Mouse (Mus musculus) spleen, adult 2 months (tissue): ENCODE results near the gene Aip. TPM values are rescaled to one million over a fixed set of nuclear protein-coding genes. Genes with fewer than 3 reads are reported as not detected.

ENCODE experiments used
- DNase-seq, 2 experiments: peaks; one replicate each; pipeline versions ENCODE4 v3.0.0 to v3.0.0-alpha.2; 2012 to 2021; ENCODE audit warnings: low spot score in 2 of 2, low read depth in 1 of 2
- H3K27ac ChIP-seq: fragments of 200-500 bp; 2 replicates; pipeline ENCODE4 v1.5.1; 2012; ENCODE audit warnings: low read length, inconsistent platforms; ENCODE audit not compliant: insufficient read depth
- H3K27me3 ChIP-seq: fragments of 200-500 bp; 2 replicates; pipeline ENCODE4 v1.6.1; 2012; ENCODE audit warnings: mild to moderate bottlenecking, moderate library complexity, low read length, inconsistent platforms; ENCODE audit not compliant: control insufficient read depth, insufficient read depth
- H3K36me3 ChIP-seq: fragments of 200-500 bp; 2 replicates; pipeline ENCODE4 v1.6.1; 2012; ENCODE audit warnings: mild to moderate bottlenecking, low read length, inconsistent platforms; ENCODE audit not compliant: control insufficient read depth, insufficient read depth
- H3K4me1 ChIP-seq: fragments of 200-500 bp; 2 replicates; pipeline ENCODE4 v1.6.1; 2011; ENCODE audit warnings: inconsistent platforms; ENCODE audit not compliant: control insufficient read depth, insufficient read depth, insufficient read length
- H3K4me3 ChIP-seq: fragments of 200-500 bp; 2 replicates; pipeline ENCODE4 v1.5.1; 2011; ENCODE audit warnings: mild to moderate bottlenecking, inconsistent platforms; ENCODE audit not compliant: insufficient read depth, insufficient read length; ENCODE audit errors: extremely low read depth
- CTCF ChIP-seq: fragments of 200-500 bp; IDR thresholded peaks from 2 replicates; pipeline ENCODE4 v1.5.1; 2011; ENCODE audit warnings: mild to moderate bottlenecking, inconsistent platforms; ENCODE audit not compliant: insufficient read depth, insufficient read length, insufficient replicate concordance; ENCODE audit errors: extremely low read depth
- POLR2A ChIP-seq: fragments of 200-500 bp; IDR thresholded peaks from 2 replicates; pipeline ENCODE4 v1.6.1; 2011; ENCODE audit warnings: low read depth, low read length, inconsistent platforms
- WGBS: fragments of 180-500 bp; shearing (Covaris S2); methylation state at CpG from one replicate; pipeline ENCODE4 v1.1.7; 2018; 5-methylcytosine and 5-hydroxymethylcytosine counted together
- polyA plus RNA-seq: library from polyadenylated mRNA; depleted of rRNA; stranded (reverse); fragments of >200 nt; gene quantifications from 2 replicates; pipeline ENCODE4 v1.2.3, GENCODE M21; 2012; rRNA removed

The Aip gene
- 85.3 and 99.6 TPM in 2 replicates for polyA plus RNA-seq

DNA sequence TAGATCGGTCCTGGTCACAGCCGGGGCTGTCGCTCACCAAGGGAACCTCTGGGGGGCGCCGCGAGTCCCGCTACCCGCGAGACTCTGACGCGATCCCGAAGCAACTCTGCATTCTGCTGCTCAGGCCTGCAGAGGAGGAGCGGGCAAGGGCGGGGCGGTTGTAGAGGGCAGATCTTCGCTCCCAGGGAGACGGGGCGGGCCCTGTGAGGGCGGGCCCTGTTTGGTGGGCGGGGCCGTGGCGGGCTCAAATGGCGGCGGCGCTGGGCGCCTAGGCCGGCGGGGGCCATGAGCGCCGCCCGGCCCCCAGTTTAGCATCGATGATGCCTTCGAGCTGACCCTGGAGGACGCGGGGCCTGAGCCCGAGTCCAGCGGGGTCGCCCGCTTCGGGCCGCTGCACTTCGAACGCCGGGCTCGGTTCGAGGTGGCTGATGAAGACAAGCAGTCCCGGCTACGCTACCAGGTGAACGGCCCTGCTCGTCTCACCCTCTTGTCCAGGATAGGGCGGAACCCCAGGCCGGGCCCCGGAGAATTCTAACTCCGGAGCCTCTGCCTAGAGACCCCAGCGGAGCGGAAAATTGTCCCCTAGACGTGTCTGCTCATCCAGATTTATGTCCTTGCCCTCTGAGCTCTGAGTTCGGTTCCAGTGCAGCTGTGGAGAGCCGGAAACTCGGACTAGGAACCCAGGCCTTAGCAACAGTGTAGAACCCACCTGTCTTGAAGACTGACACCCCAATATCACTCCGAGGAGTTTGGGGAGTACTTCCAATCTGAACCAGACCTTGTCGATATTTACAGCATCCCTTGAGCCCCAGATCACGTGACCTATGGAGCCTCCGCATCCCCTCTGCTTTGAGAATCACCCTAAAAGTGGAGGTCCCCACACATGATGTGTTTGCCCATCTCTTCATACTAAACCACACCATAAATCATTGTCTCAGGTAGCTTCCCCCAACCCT lies at the start of gene Aip:
TSS of gene Aip (minus strand) at position 118 of the 956 bp plus-strand sequence.
- peak; percentile 89 for TF ChIP-seq POLR2A
- peak; percentile 93 for TF ChIP-seq CTCF
- peaks cover 16% of the 10 kb centered on the region for H3K36me3 ChIP-seq
- DNase-seq = peak; percentile 96 to 99
- peaks cover 23% of the 10 kb centered on the region for H3K4me1 ChIP-seq
- peak within 1 kb of the TSS; percentile 85 for H3K27ac ChIP-seq
- WGBS = 1% methylated on average over 58 of the region's 64 CpGs
- peak within 1 kb of the TSS; percentile 81 for H3K4me3 ChIP-seq
- H3K27me3 ChIP-seq = no peaks in the 10 kb centered on the region

DNA sequence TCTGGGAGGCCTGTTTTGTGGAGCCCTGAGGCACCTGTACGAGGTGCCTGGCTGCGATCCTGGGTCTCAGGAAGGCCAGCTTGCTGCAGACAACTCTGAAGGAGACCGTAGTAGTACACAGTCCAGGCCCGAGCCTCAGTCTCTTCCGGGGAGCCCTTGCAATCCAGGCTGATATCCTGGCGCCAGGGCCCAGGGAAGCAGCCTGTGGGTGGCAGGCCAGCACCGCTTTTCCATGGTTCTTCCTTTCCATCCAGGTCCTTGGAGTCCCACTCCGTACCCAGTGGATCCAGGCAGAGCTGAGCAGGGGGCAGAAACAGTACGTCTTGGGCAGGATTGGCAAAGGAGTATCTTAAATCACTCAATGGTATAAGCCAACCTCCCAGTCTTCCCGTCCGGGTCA lies 47.3 kb upstream of the Aip start:
- no peak for DNase-seq
- WGBS = 89% methylated on average over 11 of the region's 11 CpGs
- no peaks in the 10 kb centered on the region; the same call in 1 of the 2 replicates for H3K36me3 ChIP-seq
- H3K27ac ChIP-seq = no peak overlapping the region
- no peak for TF ChIP-seq CTCF
- no peak for TF ChIP-seq POLR2A
- H3K4me3 ChIP-seq = no peak overlapping the region
- H3K4me1 ChIP-seq = peaks cover 27% of the 10 kb centered on the region
- H3K27me3 ChIP-seq = no peaks in the 10 kb centered on the region

- 31% methylated on average over 13 of the region's 13 CpGs for WGBS
These were observed 46.0 kb upstream of the Aip start for GRCm38 (mm10) chr19:4171393-4172290.

GRCm38 (mm10) chr19:4170723-4171392 lies 45.2 kb upstream of the Aip start:
- no peak for DNase-seq
- WGBS = 77% methylated on average over 10 of the region's 10 CpGs
- peak overlapping the region; percentile 65 for H3K27ac ChIP-seq
- peaks cover 27% of the 10 kb centered on the region for H3K4me1 ChIP-seq
- no peaks in the 10 kb centered on the region for H3K27me3 ChIP-seq
- no peaks in the 10 kb centered on the region for H3K36me3 ChIP-seq
- H3K4me3 ChIP-seq = no peak overlapping the region
- TF ChIP-seq POLR2A = no peak
- TF ChIP-seq CTCF = no peak

More at GRCm38 (mm10) chr19:4171393-4172290, 46.0 kb upstream of the Aip start:
- H3K27ac ChIP-seq = peak overlapping the region; percentile 65
- DNase-seq = no peak
- no peak overlapping the region for H3K4me3 ChIP-seq
- no peaks in the 10 kb centered on the region; the same call in 1 of the 2 replicates for H3K36me3 ChIP-seq
- no peaks in the 10 kb centered on the region for H3K27me3 ChIP-seq
- H3K4me1 ChIP-seq = peaks cover 27% of the 10 kb centered on the region
- no peak for TF ChIP-seq CTCF
- no peak for TF ChIP-seq POLR2A

- no peak for DNase-seq
- no peaks in the 10 kb centered on the region for H3K36me3 ChIP-seq
- TF ChIP-seq CTCF = no peak
- no peak for TF ChIP-seq POLR2A
- no peaks in the 10 kb centered on the region for H3K27me3 ChIP-seq
- peak overlapping the region; percentile 91 for H3K27ac ChIP-seq
- H3K4me1 ChIP-seq = peaks cover 27% of the 10 kb centered on the region
- 7% methylated on average over 27 of the region's 27 CpGs for whole genome bisulfite sequencing
- H3K4me3 ChIP-seq = peak overlapping the region; percentile 57
These were observed 44.2 kb upstream of the Aip start for GRCm38 (mm10) chr19:4169810-4170209.

- H3K4me1 ChIP-seq = peaks cover 27% of the 10 kb centered on the region
- peak overlapping the region; percentile 91 for H3K27ac ChIP-seq
- no peaks in the 10 kb centered on the region for H3K36me3 ChIP-seq
- 1% methylated on average over 43 of the region's 43 CpGs for WGBS
- no peaks in the 10 kb centered on the region for H3K27me3 ChIP-seq
- peak overlapping the region; percentile 57 for H3K4me3 ChIP-seq
- peak; percentile 95 to 99 for DNase-seq
- TF ChIP-seq CTCF (peak; percentile 81), POLR2A (peak; percentile 93)
These were observed 43.7 kb upstream of the Aip start for GRCm38 (mm10) chr19:4169378-4169784.
